Comparison of ENCODE assay signal across 18 mouse cellular contexts in the genomic region with DNA sequence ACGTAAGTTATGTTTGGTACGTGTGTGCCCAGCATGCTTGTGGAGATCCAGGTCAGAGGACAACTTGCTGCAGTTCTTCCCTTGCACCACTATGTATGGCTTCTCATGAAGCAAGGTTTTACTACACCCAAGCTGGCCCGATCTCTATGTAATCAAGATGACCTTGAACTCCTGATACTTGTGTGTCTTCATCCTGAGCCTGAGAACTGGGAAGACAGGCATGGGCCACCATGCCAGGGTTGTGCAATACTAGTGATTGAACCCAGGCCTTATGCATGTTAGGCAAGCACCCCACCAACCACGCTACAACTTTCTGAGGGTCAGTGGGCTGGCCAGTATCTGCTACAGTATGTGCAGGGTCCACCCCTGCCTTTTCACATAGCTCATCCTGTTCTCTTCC. TPM values are rescaled to one million over a fixed set of nuclear protein-coding genes. Genes with fewer than 3 reads are reported as not detected.
DNase-seq lines count a peak whose midpoint lies in the region; ATAC-seq and TF ChIP-seq lines count a peak whose summit lies in the region.
"Had no signal": no experiment of that assay in that cellular context is flagged by ENCODE, and none has a peak within 500 bp of the region (broad histone marks: within the 10 kb centered on the region; RNA-seq: fewer than 3 reads in every experiment).

No protein-coding gene starts in this region.

- no peak for TF ChIP-seq CTCF in liver, postnatal 0 days (IDR thresholded peaks at IDR 0.05; ENCODE audit: low read depth)

- no peak overlapping the region for H3K4me3 ChIP-seq in hindbrain, embryonic 13.5 days
- H3K4me3 ChIP-seq in hindbrain, embryonic 12.5 days, result no peak overlapping the region
- no peak overlapping the region for H3K4me3 ChIP-seq in liver, postnatal 0 days (ENCODE audit: low read depth, low read length)
- no peak overlapping the region for H3K4me3 ChIP-seq in liver, embryonic 11.5 days (ENCODE audit: low read depth, low read length)
- H3K4me3 ChIP-seq: embryonic facial prominence, embryonic 13.5 days; hindbrain, embryonic 15.5 days had no signal

- H3K36me3 ChIP-seq in hindbrain, embryonic 13.5 days, result peaks cover 56% of the 10 kb centered on the region
- H3K36me3 ChIP-seq in hindbrain, embryonic 12.5 days, result peaks cover 53% of the 10 kb centered on the region
- H3K36me3 ChIP-seq in liver, postnatal 0 days (replicated peaks; ENCODE audit: insufficient read depth, low read length), result peaks cover 29% of the 10 kb centered on the region
- H3K36me3 ChIP-seq in liver, embryonic 11.5 days (ENCODE audit: control insufficient read depth, insufficient read depth, low read length), result peaks cover 12% of the 10 kb centered on the region

- no peak overlapping the region for H3K4me2 ChIP-seq in hindbrain, embryonic 13.5 days
- H3K4me2 ChIP-seq in hindbrain, embryonic 12.5 days (replicated peaks), result no peak overlapping the region
- H3K4me2 ChIP-seq in liver, postnatal 0 days (ENCODE audit: low read depth, low read length), result no peak overlapping the region
- no peak overlapping the region for H3K4me2 ChIP-seq in liver, embryonic 11.5 days
- H3K4me2 ChIP-seq: embryonic facial prominence, embryonic 13.5 days; hindbrain, embryonic 15.5 days had no signal

- no peak overlapping the region for H3K27ac ChIP-seq in hindbrain, embryonic 13.5 days
- no peak overlapping the region for H3K27ac ChIP-seq in hindbrain, embryonic 12.5 days
- H3K27ac ChIP-seq in liver, postnatal 0 days (ENCODE audit: low read depth), result 0 out of 2 replicates have a peak overlapping the region, but pooled peaks have one; percentile 55
- no peak overlapping the region for H3K27ac ChIP-seq in liver, embryonic 11.5 days (ENCODE audit: low read depth, low read length)
- H3K27ac ChIP-seq: embryonic facial prominence, embryonic 13.5 days; hindbrain, embryonic 15.5 days had no signal

- no peak for TF ChIP-seq EP300 in liver, postnatal 0 days (IDR thresholded peaks at IDR 0.05; ENCODE audit: low read depth)

- H3K9me3 ChIP-seq in hindbrain, embryonic 13.5 days, result no peaks in the 10 kb centered on the region
- no peaks in the 10 kb centered on the region for H3K9me3 ChIP-seq in hindbrain, embryonic 12.5 days (replicated peaks)
- H3K9me3 ChIP-seq in liver, postnatal 0 days (ENCODE audit: low read length), result no peaks in the 10 kb centered on the region
- H3K9me3 ChIP-seq in liver, embryonic 11.5 days (ENCODE audit: control insufficient read depth, low read length), result no peaks in the 10 kb centered on the region
- H3K9me3 ChIP-seq: embryonic facial prominence, embryonic 13.5 days; hindbrain, embryonic 15.5 days had no signal

- H3K9ac ChIP-seq in hindbrain, embryonic 13.5 days, result peak overlapping the region; percentile 6; the same call in 1 of the 2 replicates
- H3K9ac ChIP-seq in hindbrain, embryonic 12.5 days, result no peak overlapping the region
- H3K9ac ChIP-seq in liver, postnatal 0 days (replicated peaks), result no peak overlapping the region
- H3K9ac ChIP-seq in liver, embryonic 11.5 days (ENCODE audit: low read depth, low read length), result no peak overlapping the region
- H3K9ac ChIP-seq: embryonic facial prominence, embryonic 13.5 days; hindbrain, embryonic 15.5 days had no signal

- DNase-seq in adrenal gland, postnatal 14 days, result peak; percentile 62
- DNase-seq in adrenal gland, adult 8-10 months, result no peak
- no peak for DNase-seq in liver, postnatal 0 days
- DNase-seq in liver, embryonic 11.5 days (ENCODE audit: low spot score), result no peak
- DNase-seq: cerebellum, adult 18-20 months; cerebellum, adult 9-11 months; cerebellum, postnatal 36 days; gastrocnemius, postnatal 36 days; heart, adult 11 months; heart, postnatal 10 days; kidney, adult 11 months had no signal

- H3K27me3 ChIP-seq in hindbrain, embryonic 13.5 days, result no peaks in the 10 kb centered on the region
- no peaks in the 10 kb centered on the region for H3K27me3 ChIP-seq in hindbrain, embryonic 12.5 days
- no peaks in the 10 kb centered on the region for H3K27me3 ChIP-seq in liver, postnatal 0 days (ENCODE audit: insufficient read depth, low read length)
- no peaks in the 10 kb centered on the region for H3K27me3 ChIP-seq in liver, embryonic 11.5 days (replicated peaks; ENCODE audit: control insufficient read depth, insufficient read depth, low read length)
- H3K27me3 ChIP-seq: embryonic facial prominence, embryonic 13.5 days; hindbrain, embryonic 15.5 days had no signal

- WGBS in hindbrain, embryonic 13.5 days, result 100% methylated on average over 4 of the region's 4 CpGs
- 95% methylated on average over 4 of the region's 4 CpGs for WGBS in hindbrain, embryonic 12.5 days
- WGBS in liver, postnatal 0 days (ENCODE audit: insufficient replicate concordance), result 79% methylated on average over 4 of the region's 4 CpGs
- 88% methylated on average over 4 of the region's 4 CpGs for whole genome bisulfite sequencing in liver, embryonic 11.5 days

- no peak for ATAC-seq in hindbrain, embryonic 13.5 days (ENCODE audit: low FRiP score)
- no peak for ATAC-seq in hindbrain, embryonic 12.5 days (ENCODE audit: low FRiP score)
- ATAC-seq in liver, postnatal 0 days, result no peak
- no peak for ATAC-seq in liver, embryonic 11.5 days (replicated peaks; ENCODE audit: low FRiP score)
- ATAC-seq: forebrain, embryonic 14.5 days had no signal

- H3K4me1 ChIP-seq in hindbrain, embryonic 13.5 days (replicated peaks), result peaks cover 26% of the 10 kb centered on the region
- H3K4me1 ChIP-seq in hindbrain, embryonic 12.5 days, result peaks cover 10% of the 10 kb centered on the region
- peaks cover 37% of the 10 kb centered on the region for H3K4me1 ChIP-seq in liver, postnatal 0 days (ENCODE audit: insufficient read depth)
- peaks cover 10% of the 10 kb centered on the region; the same call in 1 of the 2 replicates for H3K4me1 ChIP-seq in liver, embryonic 11.5 days (replicated peaks; ENCODE audit: control insufficient read depth, insufficient read depth, low read length)

RNA-seq across cellular contexts. Expression of gene Aspscr1, which starts 4.2 kb away (rescaled TPM):
- 69.4 and 71.3 TPM in 2 replicates for total RNA-seq in adrenal gland, postnatal 14 days (2021)
- 100 to 1,000 TPM; 101 to 108 (median 106) TPM for total RNA-seq in adrenal gland, adult 8-10 months (2022)
- polyA plus RNA-seq in hindbrain, embryonic 13.5 days (2015; fragmentation: Nextera tagmentation; extraction: Ambion mirVana), result 152 and 161 TPM in 2 replicates
- polyA plus RNA-seq in hindbrain, embryonic 12.5 days (2016; fragmentation: Nextera tagmentation; extraction: Ambion mirVana), result 144 and 151 TPM in 2 replicates
- polyA plus RNA-seq in liver, postnatal 0 days (2015; fragmentation: Nextera tagmentation; extraction: Ambion mirVana), result 56.8 and 57.1 TPM in 2 replicates
- 83.7 and 97.1 TPM in 2 replicates for polyA plus RNA-seq in liver, embryonic 11.5 days (2014; fragmentation: Nextera tagmentation; extraction: Ambion mirVana)

RNA-seq across cellular contexts. Expression of gene Notum, which starts 16.0 kb away (rescaled TPM):
- 8.3 and 11.2 TPM in 2 replicates for total RNA-seq in adrenal gland, postnatal 14 days (2021)
- 1 to 10 TPM; 5.1 to 9.0 (median 7.2) TPM for total RNA-seq in adrenal gland, adult 8-10 months (2022)
- 0.91 and 0.98 TPM in 2 replicates for polyA plus RNA-seq in hindbrain, embryonic 13.5 days (2015; fragmentation: Nextera tagmentation; extraction: Ambion mirVana)
- 1.7 and 3.0 TPM in 2 replicates for polyA plus RNA-seq in hindbrain, embryonic 12.5 days (2016; fragmentation: Nextera tagmentation; extraction: Ambion mirVana)
- 0.15 and 0.29 TPM in 2 replicates for polyA plus RNA-seq in liver, postnatal 0 days (2015; fragmentation: Nextera tagmentation; extraction: Ambion mirVana)
- 0.51 and 0.52 TPM in 2 replicates for polyA plus RNA-seq in liver, embryonic 11.5 days (2014; fragmentation: Nextera tagmentation; extraction: Ambion mirVana)
- total RNA-seq: gastrocnemius, postnatal 36 days; hematopoietic stem cell, adult 5-6 weeks had no signal

RNA-seq across cellular contexts. Expression of gene Myadml2, which starts 29.0 kb away (rescaled TPM):
- total RNA-seq in adrenal gland, postnatal 14 days (2021), result 0.94 TPM in 1 of 2 replicates, not detected in the other
- 1 to 10 TPM in 1 of 4 experiments, under 1 TPM in 2, not detected in 1; 0.65 to 1.2 (median 0.81) TPM for total RNA-seq in adrenal gland, adult 8-10 months (2022)
- polyA plus RNA-seq in hindbrain, embryonic 13.5 days (2015; fragmentation: Nextera tagmentation; extraction: Ambion mirVana), result 0.36 and 0.77 TPM in 2 replicates
- 0.39 and 0.60 TPM in 2 replicates for polyA plus RNA-seq in hindbrain, embryonic 12.5 days (2016; fragmentation: Nextera tagmentation; extraction: Ambion mirVana)
- polyA plus RNA-seq in liver, postnatal 0 days (2015; fragmentation: Nextera tagmentation; extraction: Ambion mirVana), result 0.26 and 0.50 TPM in 2 replicates
- polyA plus RNA-seq in liver, embryonic 11.5 days (2014; fragmentation: Nextera tagmentation; extraction: Ambion mirVana), result 0.34 and 0.60 TPM in 2 replicates
- total RNA-seq: ES-E14; hematopoietic stem cell, adult 5-6 weeks had no signal
- polyA plus RNA-seq: embryonic facial prominence, embryonic 13.5 days had no signal

RNA-seq across cellular contexts. Expression of gene Pycr1, which starts 33.4 kb away (rescaled TPM):
- 1.6 TPM in 2 replicates for total RNA-seq in adrenal gland, postnatal 14 days (2021)
- 1 to 10 TPM in 3 of 4 experiments, under 1 TPM in 1; 0.73 to 2.0 (median 1.3) TPM for total RNA-seq in adrenal gland, adult 8-10 months (2022)
- polyA plus RNA-seq in hindbrain, embryonic 13.5 days (2015; fragmentation: Nextera tagmentation; extraction: Ambion mirVana), result 22.9 and 23.3 TPM in 2 replicates
- 28.5 and 28.8 TPM in 2 replicates for polyA plus RNA-seq in hindbrain, embryonic 12.5 days (2016; fragmentation: Nextera tagmentation; extraction: Ambion mirVana)
- polyA plus RNA-seq in liver, postnatal 0 days (2015; fragmentation: Nextera tagmentation; extraction: Ambion mirVana), result 1.5 and 1.7 TPM in 2 replicates
- 18.5 and 21.2 TPM in 2 replicates for polyA plus RNA-seq in liver, embryonic 11.5 days (2014; fragmentation: Nextera tagmentation; extraction: Ambion mirVana)

RNA-seq across cellular contexts. Expression of gene Cenpx, which starts 36.6 kb away (rescaled TPM):
- 46.4 and 52.5 TPM in 2 replicates for total RNA-seq in adrenal gland, postnatal 14 days (2021)
- 10 to 100 TPM; 49.3 to 61.7 (median 55.7) TPM for total RNA-seq in adrenal gland, adult 8-10 months (2022)
- 103 and 113 TPM in 2 replicates for polyA plus RNA-seq in hindbrain, embryonic 13.5 days (2015; fragmentation: Nextera tagmentation; extraction: Ambion mirVana)
- 106 and 113 TPM in 2 replicates for polyA plus RNA-seq in hindbrain, embryonic 12.5 days (2016; fragmentation: Nextera tagmentation; extraction: Ambion mirVana)
- polyA plus RNA-seq in liver, postnatal 0 days (2015; fragmentation: Nextera tagmentation; extraction: Ambion mirVana), result 81.0 and 88.0 TPM in 2 replicates
- polyA plus RNA-seq in liver, embryonic 11.5 days (2014; fragmentation: Nextera tagmentation; extraction: Ambion mirVana), result 178 and 192 TPM in 2 replicates
